Mouse (Mus musculus) thymus, postnatal 0 days (tissue): Measurements from ENCODE around the gene Ulk4. TPM values are rescaled to one million over a fixed set of nuclear protein-coding genes. Genes with fewer than 3 reads are reported as not detected.
A peak's percentile ranks its signal among the peaks of the same experiment; 100 is the strongest.
"Not testable (repeated sequence)": the region's sequence is repeated elsewhere in the genome, so short reads cannot be mapped to it uniquely, and the experiment has no call there.

Experiments
- DNase-seq: peaks from one replicate; pipeline ENCODE4 v3.0.0-alpha.2; 2015; ENCODE audit warnings: low spot score
- polyA plus RNA-seq: library from polyadenylated mRNA; unstranded; fragments of >200 nt; fragmentation: Nextera tagmentation; extraction: Ambion mirVana; gene quantifications from 2 replicates; pipeline ENCODE4 v1.2.1, GENCODE M21; 2015

The Ulk4 gene
- polyA plus RNA-seq, 1 experiment from 2014 or later: 55.5 TPM

DNA sequence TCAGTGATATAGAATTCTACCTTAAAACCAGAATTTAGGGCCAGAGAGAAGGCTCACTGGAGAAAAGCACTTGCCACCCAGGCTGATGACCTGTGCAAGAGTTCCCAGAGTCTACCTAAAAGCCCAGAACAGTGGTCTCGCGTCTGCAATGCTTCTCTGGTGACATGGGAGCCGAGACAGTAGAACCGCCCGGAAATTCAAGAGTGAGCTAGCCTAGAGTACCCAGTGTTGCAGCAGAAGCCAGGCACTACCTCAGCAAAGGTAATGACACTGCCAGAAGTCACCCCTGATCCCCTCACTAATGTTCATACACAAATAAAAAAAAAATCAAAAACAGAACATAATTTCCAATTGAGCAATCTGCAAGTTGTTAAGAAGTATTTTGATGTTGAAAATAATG lies 208.9 kb downstream of the Ulk4 start:
- DNase-seq: no peak

DNA sequence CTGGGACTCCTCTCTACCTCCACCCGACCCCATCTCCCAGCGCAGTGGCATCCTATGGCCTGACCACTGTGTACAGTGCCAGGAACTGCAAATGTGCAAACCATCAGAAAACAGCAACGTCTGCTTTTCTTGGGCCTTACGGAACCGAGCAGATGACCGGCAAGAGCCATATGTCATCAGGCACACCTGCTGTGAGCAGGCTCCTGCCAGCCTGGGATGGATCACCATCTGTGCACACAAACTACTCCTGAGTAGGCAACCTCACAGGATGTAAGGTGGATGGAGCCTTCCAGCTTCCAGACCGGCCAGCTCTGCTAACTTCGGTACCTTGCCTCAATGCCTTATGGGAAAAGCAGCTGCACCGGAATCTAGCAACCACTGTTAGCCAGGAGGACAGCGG lies 210.0 kb downstream of the Ulk4 start:
- DNase-seq: no peak

DNA sequence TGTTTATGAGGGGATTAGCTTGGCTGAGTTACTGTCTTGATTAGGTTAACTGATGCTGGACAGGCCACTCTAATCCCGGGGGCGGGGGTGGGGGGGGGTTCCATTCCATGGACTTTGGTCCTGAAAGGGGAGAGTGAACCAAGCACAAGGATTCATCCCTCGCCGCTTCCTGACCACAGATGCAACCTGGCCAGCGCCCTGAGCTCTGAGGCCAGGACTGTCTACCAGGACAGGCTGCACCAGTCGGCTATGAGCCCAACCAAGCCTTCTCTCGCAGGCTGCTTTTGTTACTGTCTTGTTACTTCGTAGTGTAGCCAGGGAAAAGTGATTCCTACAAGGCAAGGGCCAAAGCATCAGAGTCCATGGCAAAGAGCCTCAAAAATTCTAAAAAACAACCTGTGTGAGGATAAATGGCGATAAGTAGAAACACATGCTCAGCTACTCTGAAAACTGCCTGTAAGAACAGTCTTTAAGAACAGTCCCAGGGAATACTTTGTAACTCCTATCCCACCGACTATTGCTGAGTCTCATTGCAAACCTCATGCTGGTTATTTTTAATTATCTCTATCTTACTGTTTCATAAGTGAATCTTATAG lies 211.5 kb downstream of the Ulk4 start:
- DNase-seq: no peak

DNA sequence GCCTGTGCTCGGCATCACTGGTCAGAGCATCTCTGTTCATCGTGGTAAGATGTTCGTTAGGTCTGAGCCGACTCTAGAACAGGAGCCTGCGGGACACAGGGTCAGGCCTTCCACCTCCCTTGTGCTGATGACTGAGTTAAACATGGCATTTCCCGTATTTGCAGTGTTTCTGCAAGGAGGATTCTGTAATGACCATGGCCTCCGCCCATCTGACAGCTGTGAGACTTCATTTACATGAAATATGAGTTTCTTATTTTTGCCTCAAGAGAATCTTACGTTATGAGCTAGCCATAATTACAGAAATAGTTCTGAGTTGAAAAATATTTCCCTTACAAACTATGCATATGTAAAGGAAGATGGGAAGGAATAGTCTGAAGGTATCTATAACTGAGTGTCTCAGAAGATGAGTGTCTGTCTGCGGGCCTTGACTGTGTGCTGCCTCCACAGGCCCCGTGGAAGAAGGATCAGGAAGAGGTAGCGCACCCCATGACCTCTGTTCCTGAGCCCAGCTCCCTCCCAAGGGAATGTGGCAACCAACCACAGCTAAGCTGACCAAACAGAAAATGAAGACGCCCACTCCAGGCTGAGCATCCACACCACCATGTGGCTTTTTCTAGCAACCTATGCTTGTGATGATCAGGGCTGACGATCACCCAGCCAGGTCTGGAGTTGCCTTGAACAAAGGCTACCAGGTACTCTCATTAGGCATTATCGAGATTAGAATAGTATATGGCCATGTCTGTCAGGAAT lies 212.2 kb downstream of the Ulk4 start:
- no peak for DNase-seq

DNA sequence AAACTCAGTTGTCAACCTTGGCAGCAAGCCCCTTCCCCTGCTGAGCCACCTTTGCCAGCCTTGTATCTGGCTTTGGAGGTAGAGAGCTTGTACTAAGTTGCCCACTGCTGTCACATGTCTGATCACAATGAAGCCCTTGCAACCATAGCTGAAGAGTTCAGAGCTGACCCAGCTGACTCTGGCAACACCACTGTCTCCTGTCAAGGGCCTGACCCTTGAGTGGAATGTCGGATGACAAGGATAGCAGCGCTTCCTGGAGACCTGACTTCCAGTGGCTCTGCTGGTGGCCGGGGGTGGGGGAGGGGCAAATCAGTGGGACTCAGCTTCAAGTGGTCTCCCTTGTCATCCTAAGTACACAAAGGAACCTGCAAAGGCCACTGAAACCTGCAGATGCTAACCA lies 214.3 kb downstream of the Ulk4 start:
- no peak for DNase-seq

DNA sequence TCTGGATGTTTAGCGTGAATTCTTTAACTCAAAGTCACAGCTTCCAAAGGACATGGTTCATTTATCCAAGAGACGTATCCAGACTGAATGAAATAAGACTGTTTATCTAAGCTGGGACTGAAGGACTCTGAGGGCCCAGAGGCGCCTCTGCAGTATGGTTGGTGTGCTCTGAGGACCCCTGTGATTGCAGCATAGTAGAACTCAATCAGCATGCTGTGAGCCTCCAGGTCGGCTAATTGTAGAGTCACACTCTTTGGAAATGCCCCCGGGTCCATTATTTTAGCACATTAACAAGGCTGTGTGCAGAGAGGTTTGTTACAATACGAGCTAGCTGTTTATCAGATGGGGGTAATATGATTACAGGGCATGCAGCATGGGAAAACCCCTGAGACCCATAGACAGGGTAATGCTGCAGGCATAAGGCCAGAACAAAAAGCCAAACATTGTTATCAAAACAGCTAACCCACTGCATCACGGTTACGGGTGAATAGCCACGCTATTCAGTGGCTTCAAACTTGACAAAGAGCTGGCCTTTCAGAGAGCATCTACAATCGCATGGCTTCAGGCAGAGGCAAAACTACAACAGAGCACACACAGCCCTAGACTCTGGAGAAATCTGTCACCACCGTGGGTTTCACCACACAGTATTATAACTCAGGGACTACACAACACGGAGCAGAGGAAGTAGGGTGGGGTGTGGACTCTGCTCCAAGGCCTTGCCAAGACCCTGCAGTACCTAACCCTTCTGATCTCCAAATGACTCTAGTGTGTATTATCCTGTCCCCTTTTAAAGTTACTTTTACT lies 215.0 kb downstream of the Ulk4 start:
- no peak for DNase-seq

DNA sequence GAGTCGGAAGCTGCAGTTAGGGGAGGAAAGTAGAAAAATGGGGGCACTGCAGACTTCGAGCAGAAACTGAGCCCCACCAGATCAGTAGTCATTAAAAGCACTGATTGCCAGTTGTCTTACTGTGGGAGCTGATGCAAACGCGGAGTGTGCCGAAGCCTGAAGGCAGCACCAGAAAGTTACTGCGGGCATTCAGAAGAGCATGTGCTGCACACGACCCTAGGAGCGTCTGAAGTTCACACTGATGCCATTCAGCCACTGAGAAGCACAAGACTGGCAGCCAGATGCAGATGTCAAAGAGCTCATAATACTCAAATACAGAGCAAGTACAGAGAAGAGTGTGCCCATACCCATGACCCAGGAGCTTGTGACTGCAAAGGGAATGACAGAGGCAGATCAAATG lies 216.7 kb downstream of the Ulk4 start:
- no peak for DNase-seq

DNA sequence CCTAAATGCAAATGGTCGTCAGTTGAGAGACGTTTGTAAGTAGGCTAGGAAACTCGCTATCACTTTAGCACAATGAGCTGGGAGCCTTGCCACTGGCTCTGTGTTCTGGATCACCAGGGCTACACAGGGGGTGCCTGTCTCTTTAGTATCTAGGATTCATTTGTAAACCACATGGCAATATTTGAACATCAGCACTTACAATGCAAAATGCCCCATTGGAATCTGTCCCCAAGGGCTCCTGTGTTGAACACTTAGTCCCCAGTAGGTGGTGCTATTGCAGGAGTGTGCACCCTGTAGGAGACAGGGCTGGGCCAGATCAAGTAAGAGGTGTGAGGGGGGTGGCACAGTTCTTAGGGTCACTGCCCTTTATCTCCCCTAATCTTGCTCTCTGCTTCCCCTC lies 217.7 kb downstream of the Ulk4 start:
- DNase-seq: peak; percentile 53

DNA sequence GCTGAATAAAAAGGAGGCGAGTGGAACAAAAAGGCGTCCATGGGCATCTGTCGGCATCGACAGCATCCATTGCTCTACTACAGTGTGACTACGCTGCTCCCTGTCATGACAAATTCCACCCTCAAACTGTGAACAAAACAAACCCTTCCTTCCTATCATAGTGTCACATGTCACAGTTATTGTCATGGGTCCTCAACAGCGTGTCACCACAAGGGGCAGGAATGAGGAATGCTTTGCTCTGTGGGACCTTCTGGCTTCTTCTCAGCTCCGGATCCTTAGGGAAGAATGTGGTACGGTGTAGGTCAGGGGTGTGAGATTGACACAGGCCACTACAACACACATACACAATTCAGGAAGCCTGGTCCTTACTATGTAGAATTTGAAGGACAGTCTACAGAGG lies 218.5 kb downstream of the Ulk4 start:
- no peak for DNase-seq

DNA sequence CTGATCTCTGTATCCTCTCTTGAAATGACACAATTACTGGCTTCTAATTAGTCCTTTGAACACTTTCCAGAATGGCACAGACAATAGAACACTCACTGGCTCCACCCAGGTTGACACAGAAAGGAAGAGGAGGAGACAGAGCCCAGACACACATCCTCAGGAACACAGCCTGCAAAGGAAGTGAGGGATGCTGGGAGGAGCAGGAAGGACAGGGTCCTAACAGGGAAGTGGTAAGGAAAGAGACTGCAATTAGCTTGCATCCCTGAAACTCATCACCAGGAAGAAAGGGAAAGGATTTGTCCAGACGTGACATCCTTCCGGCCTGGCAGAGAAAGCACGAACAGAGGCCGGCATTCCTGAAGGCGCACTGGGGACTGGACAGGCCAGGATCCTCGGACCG lies 218.9 kb downstream of the Ulk4 start:
- no peak for DNase-seq

DNA sequence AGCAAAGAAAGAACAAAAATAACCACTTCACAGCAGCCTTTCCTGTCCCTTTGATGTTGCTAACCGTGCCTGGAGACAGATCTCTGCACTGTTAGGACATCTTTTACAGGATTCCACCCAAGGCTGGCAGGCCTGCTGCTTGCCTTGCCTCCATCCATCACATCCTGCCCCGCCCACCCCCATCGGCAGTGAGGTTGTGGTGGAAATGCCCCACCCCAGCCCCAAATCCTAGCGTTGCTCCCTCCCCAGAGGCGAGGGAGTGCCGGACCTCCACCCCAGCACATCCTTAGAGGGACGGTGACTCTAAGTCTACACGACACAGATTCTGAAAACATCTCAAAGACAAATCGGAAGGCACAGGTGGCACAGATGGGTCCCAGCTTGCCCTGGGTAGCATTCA lies 219.6 kb downstream of the Ulk4 start:
- DNase-seq: no peak

DNA sequence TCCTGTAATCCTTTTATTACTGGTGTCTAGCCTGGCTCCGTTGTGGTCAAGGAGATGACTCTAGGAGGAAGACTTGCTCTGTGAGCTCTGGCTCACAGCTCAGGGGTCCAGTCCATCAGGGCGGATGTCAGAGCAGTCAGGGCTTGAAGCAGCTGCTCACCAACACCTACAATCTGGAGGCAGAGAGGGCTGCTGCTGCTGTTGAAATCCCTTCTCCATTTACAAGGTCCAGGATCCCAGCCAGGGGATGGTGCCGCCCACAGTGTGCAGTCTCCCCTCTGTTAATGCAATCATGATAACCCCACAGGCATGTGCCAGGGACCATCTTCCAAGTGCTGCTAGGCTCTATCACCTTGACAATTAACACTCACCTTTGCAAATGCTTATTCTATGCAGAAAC lies 220.5 kb downstream of the Ulk4 start:
- DNase-seq: no peak

DNA sequence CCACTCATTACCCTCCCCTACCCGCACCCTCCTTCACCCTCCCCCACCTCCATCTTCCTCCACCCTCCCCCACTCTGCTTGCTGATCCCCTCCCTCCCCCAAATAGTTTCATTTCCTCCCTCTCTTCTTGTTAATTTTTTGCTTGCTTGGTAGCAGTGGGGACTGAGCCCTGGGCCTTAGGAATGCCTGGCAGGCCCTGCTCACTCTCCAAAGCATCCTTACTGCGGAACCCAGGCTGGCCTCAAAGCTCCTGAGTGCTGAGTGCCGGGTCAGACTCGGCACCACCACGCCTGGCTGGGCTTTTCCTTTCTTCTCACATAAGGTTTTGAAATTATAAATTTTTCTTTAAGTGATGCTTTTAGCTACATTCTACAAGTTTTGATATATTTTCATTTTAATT lies 221.0 kb downstream of the Ulk4 start:
- no peak for DNase-seq

DNA sequence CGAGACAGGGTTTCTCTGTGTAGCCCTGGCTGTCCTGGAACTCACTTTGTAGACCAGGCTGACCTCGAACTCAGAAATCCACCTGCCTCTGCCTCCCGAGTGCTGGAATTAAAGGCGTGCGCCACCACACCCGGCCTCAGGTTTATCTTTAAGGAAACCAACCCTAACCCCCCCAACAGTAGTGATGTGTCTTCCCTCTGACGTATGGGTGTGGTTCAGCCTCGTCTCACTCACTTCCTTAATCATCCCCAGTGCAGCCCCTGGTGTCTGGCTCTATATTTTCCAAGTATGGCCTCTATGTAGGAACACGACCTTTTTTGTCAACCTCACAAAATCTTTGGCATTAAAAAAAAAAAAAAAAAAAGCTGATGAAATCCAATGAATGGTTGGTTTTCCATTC lies 231.3 kb downstream of the Ulk4 start:
- not testable (repeated sequence) for DNase-seq

DNA sequence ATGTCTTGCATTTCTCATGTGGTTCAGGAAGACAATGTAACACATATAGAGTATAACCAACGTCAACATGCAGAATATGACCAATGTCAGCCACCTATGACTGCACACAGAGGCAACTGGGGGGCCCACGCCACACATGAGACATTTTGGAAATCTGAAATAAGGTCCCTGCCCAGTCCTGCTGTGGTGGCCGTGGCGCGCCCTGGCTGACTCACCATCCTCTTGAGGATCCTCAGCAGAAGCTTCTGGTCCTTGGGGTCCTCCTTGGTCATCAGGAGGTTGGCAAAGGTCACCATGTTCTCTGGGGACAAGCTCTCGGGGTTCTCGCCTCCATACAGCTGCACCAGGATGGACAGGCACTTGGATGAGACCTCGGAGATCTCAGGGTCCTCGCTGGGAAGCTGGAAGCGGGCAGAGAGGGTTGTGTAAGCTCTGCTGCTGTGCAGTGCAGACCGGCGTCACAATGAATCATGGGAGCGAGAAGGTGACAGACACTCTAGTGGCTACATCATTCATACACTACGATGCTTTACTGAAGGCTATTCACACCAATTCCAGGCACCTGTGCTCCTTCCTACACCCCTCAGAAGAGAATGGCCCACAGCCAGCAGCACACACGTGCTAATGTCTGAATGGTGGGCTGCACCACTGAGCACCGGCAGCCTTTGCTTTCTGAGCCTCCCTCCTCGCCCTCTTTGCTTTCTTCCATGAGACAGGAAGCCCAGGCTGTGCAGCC lies 232.4 kb downstream of the Ulk4 start:
- DNase-seq: no peak

DNA sequence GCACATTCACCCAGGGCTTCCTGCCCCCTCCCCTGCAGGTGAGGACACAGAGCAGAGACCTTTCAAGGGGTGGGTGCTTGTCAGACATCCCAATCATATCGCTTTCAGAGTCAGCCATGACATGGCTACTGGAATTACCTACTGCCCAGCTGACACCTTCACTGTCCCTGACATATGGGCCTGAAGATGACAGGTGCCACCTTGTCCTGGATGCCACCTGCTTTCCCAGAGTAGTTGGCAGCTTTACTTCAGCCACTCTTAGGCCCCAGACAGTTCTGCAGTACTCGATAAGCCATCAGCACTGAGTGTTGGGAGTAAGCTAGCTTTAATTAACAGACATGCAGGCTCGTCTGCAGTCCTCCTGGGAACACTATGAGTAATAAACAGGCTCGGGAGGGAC lies 234.0 kb downstream of the Ulk4 start:
- no peak for DNase-seq

DNA sequence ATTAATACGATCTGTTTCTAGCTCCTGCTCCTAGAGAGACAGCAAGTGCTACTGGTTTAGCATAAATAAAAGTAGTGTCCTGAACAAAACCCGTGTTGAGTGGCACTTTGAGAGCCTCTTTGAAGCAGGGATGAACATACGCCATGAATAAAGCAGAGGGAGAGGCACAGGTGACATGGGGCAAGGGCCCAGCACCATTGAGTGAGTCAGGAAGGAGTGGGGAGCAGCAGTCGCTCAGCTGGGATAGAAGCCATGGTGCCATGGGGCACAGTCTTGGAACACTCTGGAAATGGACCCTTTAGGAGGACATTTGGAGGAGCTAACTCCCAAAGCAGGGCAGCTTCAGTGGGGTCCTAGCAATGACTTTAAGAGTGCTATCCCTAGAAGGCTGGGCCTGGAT lies 238.6 kb downstream of the Ulk4 start:
- no peak for DNase-seq

DNA sequence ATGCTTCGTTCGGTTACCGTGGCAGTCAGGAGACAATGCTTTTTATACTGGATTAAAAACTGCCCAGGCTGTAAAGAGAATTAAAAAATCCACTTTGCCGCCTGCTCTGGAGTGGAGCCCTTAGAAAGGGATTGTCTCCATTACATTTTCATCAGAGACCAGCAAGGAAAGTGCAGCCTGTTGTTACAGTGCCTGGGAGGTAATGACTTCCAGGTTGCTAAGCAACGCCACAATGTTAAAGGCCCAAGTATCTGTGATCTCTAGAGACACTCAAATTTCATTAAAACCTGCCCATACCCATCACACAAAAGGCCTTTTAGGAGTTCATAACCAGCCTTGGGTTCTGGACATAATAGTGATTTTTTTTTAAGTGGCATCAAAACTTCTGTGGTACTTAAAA lies 239.0 kb downstream of the Ulk4 start:
- DNase-seq: no peak

DNA sequence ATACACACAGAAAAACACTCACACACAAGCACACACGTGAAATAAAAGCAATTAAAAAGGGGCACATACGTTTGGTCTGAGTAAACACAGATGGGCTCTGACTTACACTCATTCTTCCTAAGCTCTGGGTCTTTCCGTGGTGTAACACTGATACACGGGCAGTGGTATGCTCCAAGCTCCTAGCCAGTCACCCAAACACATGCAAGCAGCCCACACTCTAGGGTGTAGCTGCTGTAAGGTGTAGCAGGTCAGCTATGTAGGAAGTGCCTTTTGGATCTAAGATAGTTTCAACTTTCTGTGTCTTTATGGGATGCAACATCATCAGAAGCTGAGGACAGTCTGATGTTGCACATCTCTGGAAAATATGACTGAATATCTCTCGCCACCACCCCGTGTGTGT lies 241.7 kb downstream of the Ulk4 start:
- no peak for DNase-seq

DNA sequence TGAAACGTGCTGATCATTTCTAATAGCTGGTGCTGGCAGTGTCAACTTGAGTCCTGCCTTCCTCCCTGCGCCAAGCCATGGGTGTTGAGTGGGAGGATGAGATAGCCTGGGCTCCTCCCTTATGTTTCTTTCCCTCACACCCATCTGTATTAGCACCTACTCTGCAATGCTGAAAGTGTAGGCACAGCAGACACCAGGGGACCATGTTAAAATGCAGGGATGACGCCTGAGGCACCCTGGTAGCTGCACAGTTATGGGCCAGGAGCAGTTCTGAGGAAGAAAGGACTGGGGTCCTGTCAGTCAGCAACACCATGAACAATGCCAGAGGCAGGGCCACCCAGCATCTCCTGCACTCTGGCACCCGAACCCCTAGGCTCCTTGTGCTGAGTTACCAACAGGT lies 243.4 kb downstream of the Ulk4 start:
- no peak for DNase-seq

DNA sequence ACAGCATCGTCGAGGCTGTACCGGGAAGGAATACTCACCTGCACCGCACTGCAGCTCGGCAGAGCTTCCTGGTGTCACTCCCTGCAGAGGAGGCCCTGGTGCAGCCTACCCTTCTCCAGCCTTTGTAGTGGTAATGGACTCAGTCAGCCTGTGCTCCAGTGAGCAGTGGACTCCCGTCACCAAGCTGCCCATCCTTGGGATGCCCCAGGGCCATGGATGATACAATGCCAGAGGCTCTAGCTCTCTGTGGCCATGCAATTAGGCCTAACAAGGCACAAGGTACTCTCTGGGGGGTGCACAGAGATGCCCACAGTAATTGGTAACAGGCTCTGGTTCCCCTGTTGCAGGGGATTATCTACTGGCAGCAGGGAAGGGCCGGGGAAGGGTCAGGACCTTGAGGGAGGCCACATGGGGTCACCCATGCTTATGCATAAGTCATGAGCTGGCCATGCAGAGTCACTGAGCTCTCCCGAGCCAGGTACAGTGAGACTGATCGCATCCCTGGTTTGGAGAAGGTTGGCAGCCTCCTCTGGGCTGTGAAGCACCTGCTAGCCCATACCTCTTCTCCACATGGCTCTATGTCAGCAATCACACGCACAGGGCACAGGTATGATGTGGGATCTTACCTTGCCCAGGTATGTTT lies 244.6 kb downstream of the Ulk4 start:
- no peak for DNase-seq
